Mouse (Mus musculus): ENCODE measurements around the gene Nek1. TPM values are rescaled to one million over a fixed set of nuclear protein-coding genes. Genes with fewer than 3 reads are reported as not detected.
A peak's percentile ranks its signal among the peaks of the same experiment; 100 is the strongest.

The Nek1 gene
- polyA plus RNA-seq, 1 experiment = 1.1 TPM

DNA sequence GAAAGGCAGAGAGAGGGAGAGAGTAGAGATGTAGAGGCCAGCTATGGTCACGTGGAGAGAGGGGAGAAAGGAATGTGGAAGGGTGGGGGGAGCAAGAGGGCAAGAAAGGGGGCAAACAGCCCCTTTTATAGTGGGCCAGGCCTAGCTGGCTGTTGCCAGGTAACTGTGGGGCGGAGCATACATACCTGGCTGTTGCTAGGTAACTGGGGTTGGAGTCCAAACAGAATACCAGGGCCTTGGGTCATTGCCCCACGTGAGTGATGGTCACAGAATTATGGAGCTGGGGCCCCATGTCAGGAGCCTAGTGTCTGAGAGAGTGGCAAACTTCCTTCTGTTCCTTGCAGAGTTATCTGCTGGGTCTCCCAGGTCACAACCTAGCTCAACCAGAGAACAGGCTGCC, 149.3 kb downstream of the Nek1 start:
- whole genome bisulfite sequencing = 43% methylated on average over 3 of the region's 3 CpGs
- peak; percentile 11 for DNase-seq (ENCODE audit: low read depth, low spot score)

GRCm38 (mm10) chr8:61142845-61143244, 149.8 kb downstream of the Nek1 start:
- no peak for DNase-seq (ENCODE audit: low read depth, low spot score)

DNA sequence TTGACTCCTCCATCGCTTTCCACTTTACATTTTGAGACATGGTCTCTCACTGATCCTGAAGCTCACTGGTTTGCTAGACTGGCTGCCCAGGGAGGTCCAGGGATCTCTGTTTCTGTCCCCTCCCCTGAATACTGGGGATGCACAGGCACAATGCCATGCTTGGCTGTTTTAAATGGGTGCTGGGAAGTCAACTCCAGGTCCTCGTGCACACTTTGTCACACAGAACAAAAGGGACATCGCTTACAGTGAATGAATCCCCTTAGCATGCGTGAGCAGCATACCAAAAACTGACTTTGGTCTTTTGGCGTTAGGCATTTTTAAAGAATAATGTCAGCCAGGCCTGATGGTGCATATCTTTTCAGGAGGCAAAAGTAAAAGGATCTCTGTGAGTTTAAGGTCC, 155.7 kb downstream of the Nek1 start:
- no peak for DNase-seq (ENCODE audit: low read depth, low spot score)
- 94% methylated on average over 5 of the region's 5 CpGs for WGBS

GRCm38 (mm10) chr8:61150596-61150995, 157.6 kb downstream of the Nek1 start:
- 75% methylated on average over 4 of the region's 4 CpGs for WGBS
- no peak for DNase-seq (ENCODE audit: low read depth, low spot score)

DNA sequence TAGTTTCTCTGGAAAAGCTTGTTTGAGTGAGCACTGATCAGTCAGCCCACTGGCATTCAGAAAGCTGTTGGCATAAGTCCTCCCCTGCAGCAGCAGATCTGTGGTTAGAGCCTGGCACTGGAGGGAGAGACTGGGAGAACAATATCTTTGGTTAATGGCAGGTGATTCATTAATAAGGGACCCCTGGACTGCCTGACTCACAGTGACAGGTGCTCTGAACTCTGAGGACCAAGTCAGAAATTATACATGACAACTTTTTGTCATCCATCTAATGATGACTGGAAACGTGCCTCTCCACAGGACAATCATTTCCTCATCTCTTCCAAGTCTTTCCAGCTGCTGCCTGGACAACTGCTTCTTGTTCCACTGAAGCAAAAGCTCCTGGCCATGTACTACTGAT, 163.4 kb downstream of the Nek1 start:
- WGBS = 46% methylated on average over 1 of the region's 1 CpGs

GRCm38 (mm10) chr8:61158540-61158939, 165.5 kb downstream of the Nek1 start:
- WGBS = 83% methylated on average over 3 of the region's 3 CpGs
- no peak for DNase-seq (ENCODE audit: low read depth, low spot score)

More for the DNA sequence above, 163.4 kb downstream of the Nek1 start:
- DNase-seq (ENCODE audit: low read depth, low spot score) = no peak

DNA sequence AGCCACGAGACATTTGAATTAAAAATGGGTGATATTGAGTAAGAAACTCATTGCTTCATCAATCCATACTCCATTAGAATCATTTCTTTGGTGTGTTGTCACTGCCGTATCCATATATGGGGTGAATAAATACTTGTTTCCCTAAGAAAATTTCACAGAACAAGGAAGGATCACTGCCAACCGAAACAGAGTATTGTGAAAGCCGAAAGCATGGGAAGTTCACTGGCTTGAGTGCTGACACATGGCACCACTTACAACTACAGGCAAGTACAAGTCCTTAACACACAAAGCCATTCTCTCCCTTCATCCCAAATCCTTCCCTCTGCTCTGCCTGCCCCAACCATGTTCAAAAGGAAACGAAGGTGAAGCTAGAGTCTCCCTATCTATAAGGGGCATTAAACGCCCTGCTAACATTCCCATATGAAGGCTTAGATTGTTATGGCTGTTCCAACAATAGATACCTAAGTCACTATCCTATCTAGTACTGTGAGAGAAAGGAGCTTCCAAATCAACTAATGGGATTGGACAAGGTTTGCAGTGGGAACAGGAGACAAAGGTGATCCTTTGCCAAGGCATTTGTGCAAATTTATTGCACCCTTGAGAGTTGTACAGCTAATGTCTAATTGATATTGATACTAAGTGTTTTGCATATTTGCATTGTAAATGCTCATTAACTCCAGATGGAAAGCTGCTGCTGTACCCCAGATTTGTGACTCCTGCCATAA, 168.6 kb downstream of the Nek1 start:
- WGBS = 90% methylated on average over 6 of the region's 6 CpGs
- DNase-seq (ENCODE audit: low read depth, low spot score) = no peak

DNA sequence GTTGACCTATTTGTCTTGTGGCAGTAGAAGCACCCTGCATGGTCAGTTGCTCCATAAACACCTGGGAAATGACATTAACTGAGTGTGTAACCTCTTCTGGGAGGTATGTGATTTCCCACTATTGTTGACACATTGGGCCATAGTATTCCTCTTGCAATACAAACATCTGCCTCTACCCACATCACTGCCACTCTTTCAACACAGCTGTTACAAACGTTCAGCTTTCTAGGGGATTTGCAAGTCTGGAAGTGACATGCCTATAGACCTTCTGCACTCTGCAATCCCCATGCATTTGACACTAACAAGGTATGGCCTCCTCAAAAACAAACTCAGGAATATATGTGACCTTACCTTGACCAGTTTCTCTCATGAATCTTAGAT, 169.2 kb downstream of the Nek1 start:
- WGBS = 31% methylated on average over 1 of the region's 1 CpGs
- DNase-seq (ENCODE audit: low read depth, low spot score) = no peak

DNA sequence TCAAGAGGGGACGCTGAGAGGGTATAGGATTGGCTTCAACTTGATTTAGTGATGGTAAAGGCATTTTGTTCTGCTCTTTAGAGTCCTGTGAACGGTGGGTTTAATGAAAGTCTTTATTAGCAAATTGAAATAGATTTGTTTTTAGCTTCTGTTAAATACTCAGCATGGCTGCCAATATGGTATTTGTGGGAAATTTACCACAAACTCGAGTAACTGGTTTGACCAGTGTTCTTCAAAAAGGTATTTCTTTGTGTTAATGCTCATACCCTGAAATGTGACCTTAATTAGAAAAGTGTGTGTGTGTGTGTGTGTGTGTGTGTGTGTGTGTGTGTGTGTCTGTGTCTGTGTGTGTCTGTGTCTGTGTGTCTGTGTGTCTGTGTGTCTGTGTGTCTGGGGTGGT, 178.6 kb downstream of the Nek1 start:
- DNase-seq (ENCODE audit: low read depth, low spot score) = no peak
- WGBS = 73% methylated on average over 3 of the region's 3 CpGs

- 91% methylated on average over 7 of the region's 7 CpGs for WGBS
These were observed 181.0 kb downstream of the Nek1 start for GRCm38 (mm10) chr8:61173921-61174492.

GRCm38 (mm10) chr8:61175876-61176275, 182.9 kb downstream of the Nek1 start:
- no peak for DNase-seq (ENCODE audit: low read depth, low spot score)

More at GRCm38 (mm10) chr8:61173921-61174492, 181.0 kb downstream of the Nek1 start:
- no peak for DNase-seq (ENCODE audit: low read depth, low spot score)

DNA sequence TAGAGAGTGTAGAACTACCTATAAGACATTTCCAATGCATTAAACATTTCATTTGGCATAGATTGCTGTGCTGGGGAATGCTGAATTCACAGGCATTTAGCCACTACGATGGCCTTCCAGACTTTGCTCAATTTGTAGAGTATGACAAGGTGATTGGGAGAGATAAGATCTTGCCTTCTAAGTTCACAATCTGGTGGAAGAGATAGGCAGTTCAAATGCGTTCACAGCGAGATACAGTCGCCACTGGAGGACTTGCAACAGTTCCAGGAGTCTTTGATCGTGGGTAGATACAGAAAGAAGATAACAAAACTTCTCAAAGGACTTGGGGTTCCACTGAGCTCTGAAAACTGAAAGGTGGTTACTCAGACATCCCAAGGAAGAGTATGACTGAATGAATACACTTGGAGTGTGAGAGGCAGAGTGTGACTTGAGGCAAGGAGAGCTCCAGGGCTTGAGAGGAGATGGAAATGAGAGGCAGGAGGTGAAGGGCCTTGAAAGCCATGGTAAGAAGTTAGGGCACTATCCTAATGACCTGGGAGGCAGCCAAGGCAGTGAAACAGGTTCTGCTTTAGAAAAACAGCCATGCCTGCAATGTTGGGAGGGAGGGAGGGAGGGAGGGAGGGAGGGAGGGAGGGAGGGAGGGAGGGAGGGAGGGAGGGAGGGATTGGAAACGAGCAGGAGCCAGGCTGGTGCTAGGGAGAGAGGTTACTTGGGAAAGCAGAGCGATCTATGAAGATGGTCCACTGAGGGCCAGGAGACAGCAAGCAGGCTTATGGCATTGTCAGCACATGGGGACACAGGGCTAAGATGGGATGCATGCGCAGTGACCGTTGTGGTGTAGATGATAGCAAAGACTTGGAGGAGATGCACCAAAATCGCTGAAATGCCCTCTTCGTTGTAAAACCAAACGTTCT, 184.9 kb downstream of the Nek1 start:
- no peak for DNase-seq (ENCODE audit: low read depth, low spot score)
- WGBS = 72% methylated on average over 11 of the region's 12 CpGs

More at GRCm38 (mm10) chr8:61175876-61176275, 182.9 kb downstream of the Nek1 start:
- 52% methylated on average over 2 of the region's 2 CpGs for WGBS

GRCm38 (mm10) chr8:61178594-61179140, 185.7 kb downstream of the Nek1 start:
- WGBS = 82% methylated on average over 11 of the region's 11 CpGs
- DNase-seq (ENCODE audit: low read depth, low spot score) = no peak

Other genes with a start within 250 kb of the Nek1 start
- gene Hpf1, start 102.8 kb upstream of the Nek1 start, polyA plus RNA-seq (2012; rRNA removed) = 4.9 and 5.4 TPM in 2 replicates
- 13.4 and 20.1 TPM in 2 replicates for gene Clcn3, start 9.9 kb upstream of the Nek1 start, polyA plus RNA-seq (2012; rRNA removed)
- gene Sh3rf1, start 230.7 kb downstream of the Nek1 start, polyA plus RNA-seq (2012; rRNA removed) = 8.2 and 15.9 TPM in 2 replicates